Mouse (Mus musculus): ENCODE measurements at regions not wholly inside any gene's neighbourhood (a gene's known extent, or its start where the extent isn't known, plus 50 kb on each side); places are given as distances from the start of the nearest gene placed in this dataset.

DNA sequence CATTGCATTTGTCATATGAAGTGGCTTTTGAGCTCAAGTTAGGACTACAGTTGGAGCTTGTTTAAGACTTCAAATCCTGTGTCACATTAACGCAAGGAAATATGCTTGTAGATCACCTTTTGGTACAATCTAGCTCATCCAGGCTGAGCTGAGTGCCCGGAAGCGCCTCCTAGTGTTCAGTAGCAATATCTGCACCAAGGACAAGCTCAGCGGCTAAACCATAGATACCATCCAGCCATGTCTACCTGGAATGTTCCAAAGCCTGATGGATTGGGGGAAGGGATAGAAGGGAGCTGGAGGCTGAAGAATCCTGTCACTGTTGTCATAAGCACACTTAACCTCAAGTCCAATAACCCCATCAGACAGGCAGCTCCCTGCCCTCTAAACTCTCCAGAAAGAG, 128.4 kb downstream of the Srek1 start:
- dilution Hi-C loops (cut with MboI; ENCODE audit: extremely low pct_ligation_motif_present, extremely low pct_unique_long_range_greater_than_20kb, low sequenced_read_pairs), result no loop called here
- Histone ChIP-seq H3K36me3 (replicated peaks in 1 of 2; ENCODE audit: control insufficient read depth in 1 of 2, insufficient read depth in 1 of 2, low read length in 1 of 2) (no peaks in the 10 kb centered on the region), H3K9me3 (replicated peaks; ENCODE audit: low read length) (no peaks in the 10 kb centered on the region), H3K4me1 (ENCODE audit: control insufficient read depth in 1 of 2, insufficient read depth in 2 of 2) (no peaks in the 10 kb centered on the region; a peak in 1 of 4 replicates), H3K27me3 (replicated peaks) (no peaks in the 10 kb centered on the region), H3K9ac (ENCODE audit: insufficient read depth, low read depth) (no peak overlapping the region), H3K4me2 (ENCODE audit: insufficient read depth, low read depth, poor library complexity, severe bottlenecking) (no peak overlapping the region), H3K27ac (ENCODE audit: insufficient read depth, low read depth) (no peak overlapping the region), H3K4me3 (replicated peaks in 1 of 3; ENCODE audit: low read depth in 2 of 3, low read length in 2 of 3, poor library complexity in 1 of 3) (no peak overlapping the region), H3K79me2 (replicated peaks; ENCODE audit: control insufficient read depth, extremely low read depth, insufficient read depth, poor library complexity, severe bottlenecking) (no peaks in the 10 kb centered on the region)
- TF ChIP-seq UBTF (IDR thresholded peaks at IDR 0.05; ENCODE audit: low read depth, low read length) (no peak), EP300 (IDR thresholded peaks at IDR 0.05; ENCODE audit: low read length) (no peak), RAD21 (IDR thresholded peaks at IDR 0.05; ENCODE audit: low read depth, low read length) (peak; percentile 57), ZC3H11A (IDR thresholded peaks at IDR 0.05; ENCODE audit: low read depth, low read length) (no peak), ZNF384 (IDR thresholded peaks at IDR 0.05; ENCODE audit: low read depth, low read length) (peak; percentile 43), POLR2AphosphoS2 (IDR thresholded peaks at IDR 0.05; ENCODE audit: low read depth, low read length) (no peak), CTCF (conservative IDR thresholded peaks at IDR 0.05 in 1 of 2, IDR thresholded peaks at IDR 0.05 in 1 of 2; ENCODE audit: low read depth in 2 of 2, low read length in 2 of 2) (peak; percentile 70 to 79), SMC3 (IDR thresholded peaks at IDR 0.05; ENCODE audit: low read depth, low read length) (peak; percentile 72), PAX5 (IDR thresholded peaks at IDR 0.05; ENCODE audit: low read length) (no peak), SIN3A (IDR thresholded peaks at IDR 0.05; ENCODE audit: low read length) (no peak)
- in situ Hi-C loops (cut with MboI; ENCODE audit: low pct_ligation_motif_present, low pct_unique_long_range_greater_than_20kb, low sequenced_read_pairs), result loop anchor here (10.0 kb wide), 1 partner anchor 471 kb away; no protein-coding TSS in a partner anchor
- peak; percentile 57 for DNase-seq (ENCODE audit: extremely low read depth)

DNA sequence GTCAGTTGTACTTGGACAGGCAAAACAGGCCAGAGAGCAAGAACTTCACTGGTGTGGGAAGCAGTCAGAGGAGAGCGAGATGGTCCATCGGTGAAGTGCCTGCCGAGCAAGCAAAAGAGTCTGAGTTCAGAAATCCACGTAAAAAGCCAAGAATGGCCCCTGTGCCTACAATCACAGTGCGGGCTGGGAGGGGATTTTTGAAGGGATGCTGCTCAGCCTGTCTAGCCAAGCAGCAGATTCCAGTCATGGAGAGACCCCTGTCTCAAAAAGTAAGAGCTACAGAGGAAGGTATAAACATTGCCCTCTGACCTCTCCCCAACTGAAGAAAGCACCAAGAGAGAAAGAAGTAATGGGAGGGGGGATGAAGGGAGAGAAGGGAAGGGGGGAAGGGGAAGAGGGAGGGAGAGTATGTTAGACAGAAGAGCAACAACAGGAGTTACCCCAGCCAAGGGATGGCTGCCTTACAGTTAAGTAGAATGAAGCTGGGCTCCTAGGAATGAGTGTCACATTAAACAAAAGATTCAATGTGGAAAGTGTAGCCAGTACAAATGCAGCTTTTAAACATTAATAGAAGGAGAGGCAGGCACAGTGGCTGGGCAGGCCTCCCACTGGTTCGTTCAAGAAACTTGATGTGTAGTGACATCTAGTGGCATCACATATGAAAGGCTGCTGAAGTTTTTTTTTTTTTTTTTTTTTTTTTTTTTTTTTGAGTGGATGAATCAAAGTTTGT, 130.2 kb downstream of the Srek1 start:
- H3K4me1 ChIP-seq (ENCODE audit: control insufficient read depth in 1 of 2, insufficient read depth in 2 of 2), result no peaks in the 10 kb centered on the region; a peak in 1 of 4 replicates
- H3K4me2 ChIP-seq (ENCODE audit: insufficient read depth, low read depth, poor library complexity, severe bottlenecking), result no peak overlapping the region
- no peaks in the 10 kb centered on the region for H3K9me3 ChIP-seq (replicated peaks; ENCODE audit: low read length)
- DNase-seq (ENCODE audit: extremely low read depth), result peak; percentile 51
- no peak overlapping the region for H3K9ac ChIP-seq (ENCODE audit: insufficient read depth, low read depth)
- no peak overlapping the region for H3K27ac ChIP-seq (ENCODE audit: insufficient read depth, low read depth)
- TF ChIP-seq IRF4 (IDR thresholded peaks at IDR 0.05; ENCODE audit: low read depth, low read length), result 0 out of 2 replicates have a peak, but pooled peaks have one; percentile 32
- TF ChIP-seq RAD21 (IDR thresholded peaks at IDR 0.05; ENCODE audit: low read depth, low read length), result peak; percentile 85
- peak; percentile 62 for TF ChIP-seq ZC3H11A (IDR thresholded peaks at IDR 0.05; ENCODE audit: low read depth, low read length)
- peak; percentile 73 for TF ChIP-seq SMC3 (IDR thresholded peaks at IDR 0.05; ENCODE audit: low read depth, low read length)
- peak; percentile 27 to 83; a peak in 3 of 4 replicates for TF ChIP-seq CTCF (conservative IDR thresholded peaks at IDR 0.05 in 1 of 2, IDR thresholded peaks at IDR 0.05 in 1 of 2; ENCODE audit: low read depth in 2 of 2, low read length in 2 of 2)
- no peak for TF ChIP-seq SIN3A (IDR thresholded peaks at IDR 0.05; ENCODE audit: low read length)
- no peak for TF ChIP-seq POLR2AphosphoS2 (IDR thresholded peaks at IDR 0.05; ENCODE audit: low read depth, low read length)
- TF ChIP-seq ZNF384 (IDR thresholded peaks at IDR 0.05; ENCODE audit: low read depth, low read length), result peak; percentile 99
- H3K4me3 ChIP-seq (replicated peaks in 1 of 3; ENCODE audit: low read depth in 2 of 3, low read length in 2 of 3, poor library complexity in 1 of 3), result no peak overlapping the region
- dilution Hi-C loops (cut with MboI; ENCODE audit: extremely low pct_ligation_motif_present, extremely low pct_unique_long_range_greater_than_20kb, low sequenced_read_pairs) (no loop called here), in situ Hi-C loops (cut with MboI; ENCODE audit: low pct_ligation_motif_present, low pct_unique_long_range_greater_than_20kb, low sequenced_read_pairs) (loop anchor here (10.0 kb wide), 1 partner anchor 469 kb away; no protein-coding TSS in a partner anchor)
- no peaks in the 10 kb centered on the region for H3K36me3 ChIP-seq (replicated peaks in 1 of 2; ENCODE audit: control insufficient read depth in 1 of 2, insufficient read depth in 1 of 2, low read length in 1 of 2)
- H3K27me3 ChIP-seq (replicated peaks), result no peaks in the 10 kb centered on the region
- H3K79me2 ChIP-seq (replicated peaks; ENCODE audit: control insufficient read depth, extremely low read depth, insufficient read depth, poor library complexity, severe bottlenecking), result no peaks in the 10 kb centered on the region
